Mouse (Mus musculus): ENCODE results near the gene Mpdu1. TPM values are rescaled to one million over a fixed set of nuclear protein-coding genes. Genes with fewer than 3 reads are reported as not detected.

Gene Mpdu1
- total and polyA plus RNA-seq, 3 experiments: 60.9 to 259 (median 101) TPM

DNA sequence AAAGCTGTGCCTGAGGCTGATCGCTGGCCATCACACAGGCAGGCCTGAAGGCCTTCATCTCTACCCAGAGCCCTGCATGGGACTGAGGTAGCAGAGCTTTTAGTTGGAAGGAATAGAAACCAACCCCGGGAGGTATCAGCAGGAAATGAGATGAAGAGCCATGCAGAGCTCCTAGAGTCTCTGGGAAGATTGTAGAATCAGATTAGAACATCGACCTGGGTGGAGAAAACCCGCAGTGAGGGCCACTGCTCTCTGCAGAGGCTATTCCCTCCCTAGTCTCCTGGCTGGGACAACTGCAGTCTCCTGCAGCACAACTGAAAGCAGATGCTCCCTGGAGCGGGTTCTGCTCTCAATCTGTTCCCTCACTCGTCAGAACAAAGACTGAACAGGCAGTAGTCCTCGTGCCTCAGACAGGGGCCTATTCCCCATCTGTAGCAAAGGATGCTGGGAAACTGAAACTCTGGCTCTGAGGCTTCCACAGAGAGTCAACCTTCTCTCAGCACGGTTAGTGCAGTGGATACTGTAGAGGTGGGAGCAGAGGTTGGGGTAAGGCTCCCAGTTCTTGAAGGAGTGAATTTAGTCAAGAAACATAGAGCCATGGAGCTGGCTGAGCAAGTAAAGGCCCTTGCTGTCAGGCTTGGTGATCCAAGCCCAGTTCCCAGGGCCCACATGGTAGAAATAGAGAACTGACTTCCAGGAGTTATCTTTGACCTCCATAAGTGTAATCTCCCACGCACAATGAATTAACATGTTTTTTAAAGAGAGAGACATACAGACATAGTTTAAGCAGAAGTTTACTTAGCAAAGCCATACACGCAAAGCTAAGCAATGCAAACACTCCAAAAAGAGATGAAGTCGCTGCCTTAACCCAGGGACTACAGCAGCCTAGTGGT is 47.4 kb upstream of the Mpdu1 start:
- H3K27ac ChIP-seq (ENCODE audit: control insufficient read depth, low read depth, low read length): no peak overlapping the region
- H3K9ac ChIP-seq (ENCODE audit: control insufficient read depth, low read depth, low read length, poor library complexity, severe bottlenecking): no peak overlapping the region
- peaks cover 0 to 2% of the 10 kb centered on the region in 2 experiments; a peak in 1 of 4 replicates for H3K27me3 ChIP-seq (ENCODE audit: control insufficient read depth in 1 of 2, insufficient read depth in 2 of 2, low read length in 2 of 2)
- TF ChIP-seq MEF2A (IDR thresholded peaks at IDR 0.05; ENCODE audit: extremely low read depth, insufficient replicate concordance, low read depth, low read length, poor library complexity, severe bottlenecking): no peak
- TF ChIP-seq MAZ (IDR thresholded peaks at IDR 0.05; ENCODE audit: low read depth, low read length): no peak
- TF ChIP-seq ELF1 (IDR thresholded peaks at IDR 0.05; ENCODE audit: low read depth, low read length): no peak
- TF ChIP-seq GABPA (IDR thresholded peaks at IDR 0.05; ENCODE audit: low read depth, low read length): no peak
- no peak for TF ChIP-seq POLR2A (IDR thresholded peaks at IDR 0.05; ENCODE audit: control insufficient read depth in 1 of 2, insufficient read depth in 1 of 2, low read depth in 1 of 2, low read length in 2 of 2, poor library complexity in 1 of 2)
- no peak for TF ChIP-seq ZC3H11A (IDR thresholded peaks at IDR 0.05; ENCODE audit: low read depth, low read length)
- TF ChIP-seq RCOR1 (IDR thresholded peaks at IDR 0.05; ENCODE audit: low read depth, low read length): no peak
- no peak for DNase-seq (ENCODE audit: low read depth, low spot score)
- no peak overlapping the region for H3K4me3 ChIP-seq (ENCODE audit: control insufficient read depth in 1 of 2, insufficient read depth in 1 of 2, low read depth in 2 of 2, low read length in 2 of 2)
- no peaks in the 10 kb centered on the region for H3K4me1 ChIP-seq (ENCODE audit: control insufficient read depth in 1 of 2, insufficient read depth in 2 of 2, low read length in 2 of 2)
- no peaks in the 10 kb centered on the region for H3K9me3 ChIP-seq (replicated peaks; ENCODE audit: insufficient read depth, low read length)
- H3K79me2 ChIP-seq (ENCODE audit: control insufficient read depth, insufficient read depth, low read length, poor library complexity): no peaks in the 10 kb centered on the region
- H3K36me3 ChIP-seq (ENCODE audit: control insufficient read depth in 1 of 2, insufficient read depth in 2 of 2, low read length in 2 of 2): no peaks in the 10 kb centered on the region

DNA sequence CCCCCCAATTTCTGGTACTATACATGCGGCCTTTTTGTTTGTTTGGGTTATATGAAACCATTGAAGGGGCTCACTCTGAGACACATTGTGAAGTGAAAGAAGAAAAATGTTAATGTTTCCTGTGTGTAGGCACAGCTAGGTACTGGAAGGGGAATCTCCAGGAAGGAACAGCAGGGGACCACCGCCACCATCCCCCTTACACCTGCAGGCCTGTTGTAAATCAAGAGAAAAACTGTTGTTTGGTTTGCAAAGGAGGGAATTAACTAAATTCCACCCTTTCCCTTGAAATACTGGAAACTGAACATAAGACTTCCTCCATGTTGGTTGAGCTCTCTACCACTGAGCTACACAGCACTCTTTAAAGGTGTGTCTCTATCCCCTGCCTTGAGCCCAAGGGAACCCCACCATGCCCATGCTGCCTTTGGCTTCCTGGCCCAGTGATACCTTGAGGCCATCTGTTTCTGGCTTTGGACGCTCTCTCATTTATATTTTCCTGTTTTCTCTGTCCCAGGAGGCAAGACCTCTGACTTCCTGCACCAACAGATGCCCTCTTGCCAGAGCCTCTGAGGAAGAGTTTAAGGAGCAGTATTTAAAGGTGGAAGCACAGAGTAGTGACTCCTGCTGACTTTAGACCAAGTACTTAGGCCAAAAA is 46.3 kb upstream of the Mpdu1 start:
- Histone ChIP-seq H3K4me1 (ENCODE audit: control insufficient read depth in 1 of 2, insufficient read depth in 2 of 2, low read length in 2 of 2) (no peaks in the 10 kb centered on the region), H3K27me3 (ENCODE audit: control insufficient read depth in 1 of 2, insufficient read depth in 2 of 2, low read length in 2 of 2) (peaks cover 0 to 2% of the 10 kb centered on the region in 2 experiments; a peak in 1 of 4 replicates), H3K36me3 (ENCODE audit: control insufficient read depth in 1 of 2, insufficient read depth in 2 of 2, low read length in 2 of 2) (no peaks in the 10 kb centered on the region), H3K9me3 (replicated peaks; ENCODE audit: insufficient read depth, low read length) (no peaks in the 10 kb centered on the region), H3K9ac (ENCODE audit: control insufficient read depth, low read depth, low read length, poor library complexity, severe bottlenecking) (no peak overlapping the region), H3K79me2 (ENCODE audit: control insufficient read depth, insufficient read depth, low read length, poor library complexity) (no peaks in the 10 kb centered on the region), H3K27ac (ENCODE audit: control insufficient read depth, low read depth, low read length) (no peak overlapping the region), H3K4me3 (ENCODE audit: control insufficient read depth in 1 of 2, insufficient read depth in 1 of 2, low read depth in 2 of 2, low read length in 2 of 2) (no peak overlapping the region)
- no peak for TF ChIP-seq TCF12 (IDR thresholded peaks at IDR 0.05; ENCODE audit: low read depth, low read length)
- no peak for TF ChIP-seq ZKSCAN1 (IDR thresholded peaks at IDR 0.05; ENCODE audit: low read depth, low read length)
- no peak for TF ChIP-seq ZMIZ1 (IDR thresholded peaks at IDR 0.05; ENCODE audit: low read depth, low read length)
- no peak for TF ChIP-seq USF2 (IDR thresholded peaks at IDR 0.05; ENCODE audit: borderline replicate concordance in 1 of 2, insufficient read depth in 1 of 2, low read depth in 1 of 2, low read length in 2 of 2)
- TF ChIP-seq MAZ (IDR thresholded peaks at IDR 0.05; ENCODE audit: low read depth, low read length): no peak
- TF ChIP-seq MAFK (IDR thresholded peaks at IDR 0.05; ENCODE audit: borderline replicate concordance, low read depth, low read length): no peak
- TF ChIP-seq TBP (IDR thresholded peaks at IDR 0.05; ENCODE audit: low read depth, low read length): no peak
- no peak for TF ChIP-seq GATA1 (IDR thresholded peaks at IDR 0.05; ENCODE audit: low read depth, low read length)
- no peak for TF ChIP-seq RCOR1 (IDR thresholded peaks at IDR 0.05; ENCODE audit: low read depth, low read length)
- TF ChIP-seq NRF1 (IDR thresholded peaks at IDR 0.05; ENCODE audit: insufficient read depth, low read depth, low read length, poor library complexity, severe bottlenecking): no peak
- no peak for TF ChIP-seq KAT2A (conservative IDR thresholded peaks at IDR 0.05; ENCODE audit: low read depth, low read length)
- TF ChIP-seq ZC3H11A (IDR thresholded peaks at IDR 0.05; ENCODE audit: low read depth, low read length): no peak
- no peak for TF ChIP-seq MYC (IDR thresholded peaks at IDR 0.05; ENCODE audit: low read depth, low read length)
- no peak for DNase-seq (ENCODE audit: low read depth, low spot score)

Data from MEL (cell line).